Mouse (Mus musculus) ES-E14 (cell line): ENCODE data around the gene Aarsd1. TPM values are rescaled to one million over a fixed set of nuclear protein-coding genes. Genes with fewer than 3 reads are reported as not detected.
"Not testable (repeated sequence)": the region's sequence is repeated elsewhere in the genome, so short reads cannot be mapped to it uniquely, and the experiment has no call there.

Experiments
- DNase-seq: peaks from one replicate; pipeline ENCODE4 v3.0.0-alpha.2; 2013; ENCODE audit warnings: low read depth, low spot score
- H3K27ac ChIP-seq: 2 replicates; pipeline ENCODE4 v1.5.1; 2012; ENCODE audit warnings: low read depth, mild to moderate bottlenecking, low read length, moderate library complexity, mixed read lengths; ENCODE audit not compliant: poor library complexity, insufficient read depth, severe bottlenecking
- H3K36me3 ChIP-seq: 2 replicates; pipeline ENCODE4 v1.6.1; 2012; ENCODE audit warnings: mild to moderate bottlenecking, low read length, moderate library complexity, mixed read lengths; ENCODE audit not compliant: control insufficient read depth, poor library complexity, insufficient read depth, severe bottlenecking
- H3K4me1 ChIP-seq, 2 experiments: fragments of 150-350 bp in 1 of 2; sonication (generic) in 1 of 2; 2 replicates each; pipeline ENCODE4 v1.6.1; 2012; ENCODE audit warnings: low read length in 2 of 2, mild to moderate bottlenecking in 1 of 2, mixed read lengths in 1 of 2; ENCODE audit not compliant: control insufficient read depth in 2 of 2, insufficient read depth in 2 of 2, poor library complexity in 1 of 2
- H3K4me3 ChIP-seq, 2 experiments: fragments of 150-350 bp in 1 of 2; sonication (generic) in 1 of 2; 2 replicates each; pipeline ENCODE4 v1.5.1; 2012; ENCODE audit warnings: low read length in 2 of 2, low read depth in 1 of 2, mild to moderate bottlenecking in 1 of 2, mixed read lengths in 1 of 2; ENCODE audit not compliant: insufficient read depth in 1 of 2, poor library complexity in 1 of 2, severe bottlenecking in 1 of 2
- H3K9ac ChIP-seq: 2 replicates; pipeline ENCODE4 v1.6.1; 2012; ENCODE audit warnings: low read depth, mild to moderate bottlenecking, low read length, mixed read lengths; ENCODE audit not compliant: poor library complexity, insufficient read depth, severe bottlenecking
- H3K9me3 ChIP-seq: fragments of 150-350 bp; sonication (generic); 2 replicates; pipeline ENCODE4 v1.6.1; 2012; ENCODE audit warnings: low read depth, mild to moderate bottlenecking, low read length; ENCODE audit not compliant: control insufficient read depth, insufficient read depth
- CHD2 ChIP-seq: IDR thresholded peaks from 2 replicates; pipeline ENCODE4 v1.6.1; 2014; ENCODE audit warnings: mild to moderate bottlenecking, low read depth, low read length, inconsistent platforms
- HCFC1 ChIP-seq: IDR thresholded peaks from 2 replicates; pipeline ENCODE4 v1.6.1; 2012; ENCODE audit warnings: low read length, inconsistent platforms, borderline replicate concordance; ENCODE audit not compliant: insufficient read depth
- MAFK ChIP-seq: IDR thresholded peaks from 2 replicates; pipeline ENCODE4 v1.6.1; 2014; ENCODE audit warnings: mild to moderate bottlenecking, low read depth, low read length, inconsistent platforms; ENCODE audit not compliant: insufficient read depth
- ZC3H11A ChIP-seq: IDR thresholded peaks from 2 replicates; pipeline ENCODE4 v1.6.1; 2012; ENCODE audit warnings: low read depth, mild to moderate bottlenecking, inconsistent platforms, low read length, borderline replicate concordance
- ZNF384 ChIP-seq: IDR thresholded peaks from 2 replicates; pipeline ENCODE4 v1.6.1; 2012; ENCODE audit warnings: low read depth, low read length, inconsistent platforms
- in situ Hi-C, 2 experiments: fragments of 600-800 bp; cut with MboI; formaldehyde crosslinking; loops; one replicate each; pipeline ENCODE4 v1.15.1; 2025; ENCODE audit warnings: low sequenced_read_pairs in 2 of 2, inconsistent platforms in 1 of 2; ENCODE audit not compliant: unreplicated experiment in 2 of 2
- total RNA-seq: library from RNA; depleted of rRNA; stranded (reverse); fragments of 300-350 nt; gene quantifications from 2 replicates; pipeline ENCODE4 v1.2.3, GENCODE M21; 2012

Gene Aarsd1
- total RNA-seq, 1 experiment: 73.2 TPM

GRCm38 (mm10) chr11:101378926-101379325 is 38.5 kb downstream of the Aarsd1 start:
- in situ Hi-C loops: no loop called here
- no peak for DNase-seq
- Histone ChIP-seq H3K36me3 (no peaks in the 10 kb centered on the region), H3K27ac (no peak overlapping the region), H3K9me3 (no peaks in the 10 kb centered on the region), H3K4me1 (peaks cover 2% of the 10 kb centered on the region in 2 experiments; a peak in 2 of 4 replicates), H3K9ac (no peak overlapping the region), H3K4me3 (no peak overlapping the region)
- no peak for TF ChIP-seq ZC3H11A
- TF ChIP-seq MAFK: no peak
- no peak for TF ChIP-seq ZNF384
- TF ChIP-seq CHD2: no peak
- no peak for TF ChIP-seq HCFC1

- in situ Hi-C loops, H3K9ac ChIP-seq, H3K4me3 ChIP-seq, H3K9me3 ChIP-seq, H3K27ac ChIP-seq, H3K36me3 ChIP-seq, H3K4me1 ChIP-seq, DNase-seq: not testable (repeated sequence)
Observed at GRCm38 (mm10) chr11:101378196-101378595, 39.2 kb downstream of the Aarsd1 start.

DNA sequence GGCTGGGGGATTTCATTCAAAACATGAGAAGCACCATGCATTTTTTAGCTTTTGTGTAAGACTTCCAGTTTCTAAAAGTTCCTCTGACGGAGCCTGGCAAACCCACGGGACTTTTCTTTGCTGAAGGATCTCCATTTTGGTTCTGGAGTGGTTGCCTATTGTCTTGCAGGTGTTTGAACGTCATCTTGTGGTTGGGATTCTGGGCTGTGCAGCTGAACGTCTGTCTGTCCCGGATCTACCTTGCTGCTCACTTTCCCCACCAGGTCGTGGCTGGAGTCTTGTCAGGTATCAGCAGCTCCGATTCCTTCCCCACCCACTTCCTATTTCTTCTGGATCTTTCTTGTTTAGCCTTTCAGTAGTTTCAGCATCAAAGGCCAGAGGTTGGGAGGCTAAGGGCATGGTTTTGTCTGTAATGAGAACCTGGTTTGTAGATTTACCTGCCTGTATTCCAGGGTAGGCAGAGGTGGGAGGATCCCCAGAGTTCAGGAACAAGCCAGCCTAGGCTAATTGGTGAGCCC is 42.9 kb downstream of the Aarsd1 start:
- Histone ChIP-seq H3K4me1 (no peaks in the 10 kb centered on the region), H3K36me3 (no peaks in the 10 kb centered on the region)
- in situ Hi-C loops: no loop called here

DNA sequence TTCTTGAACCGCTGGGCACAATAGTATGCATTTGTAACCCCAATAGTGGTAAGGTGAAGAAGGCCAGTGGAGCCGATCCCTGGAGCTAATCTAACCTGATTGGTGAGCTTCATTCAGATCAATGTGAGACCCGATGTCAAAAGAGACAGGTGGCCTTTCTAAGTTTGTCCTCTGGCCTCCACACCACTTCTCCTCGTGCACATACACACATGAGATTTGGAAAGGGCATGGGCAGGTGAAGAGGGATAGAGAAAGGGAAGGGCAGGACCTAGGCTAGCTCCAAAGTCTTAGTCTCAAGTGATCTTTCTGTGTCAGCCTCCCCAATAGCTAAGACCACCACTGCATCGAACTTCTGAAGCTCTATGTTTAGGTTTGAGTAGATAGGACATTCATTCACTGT is 47.3 kb downstream of the Aarsd1 start:
- Histone ChIP-seq H3K9me3 (no peaks in the 10 kb centered on the region), H3K9ac (no peak overlapping the region), H3K27ac (no peak overlapping the region), H3K36me3 (no peaks in the 10 kb centered on the region), H3K4me1 (no peaks in the 10 kb centered on the region), H3K4me3 (no peak overlapping the region)
- no peak for DNase-seq
- TF ChIP-seq MAFK: no peak
- TF ChIP-seq CHD2: no peak
- TF ChIP-seq ZNF384: no peak
- no peak for TF ChIP-seq ZC3H11A
- no peak for TF ChIP-seq HCFC1
- in situ Hi-C loops: no loop called here

More for the DNA sequence above, 42.9 kb downstream of the Aarsd1 start:
- H3K4me3 ChIP-seq: no peak overlapping the region
- no peak overlapping the region for H3K9ac ChIP-seq
- H3K27ac ChIP-seq: no peak overlapping the region
- H3K9me3 ChIP-seq: no peaks in the 10 kb centered on the region
- no peak for TF ChIP-seq ZC3H11A
- no peak for TF ChIP-seq CHD2
- TF ChIP-seq HCFC1: no peak
- TF ChIP-seq ZNF384: no peak
- no peak for TF ChIP-seq MAFK
- no peak for DNase-seq

GRCm38 (mm10) chr11:101367326-101367935 is 50.0 kb downstream of the Aarsd1 start, which contains the start of gene G6pc:
Gene G6pc, plus strand, starts transcription at chr11:101367561.
- H3K4me1 ChIP-seq: no peaks in the 10 kb centered on the region
- H3K36me3 ChIP-seq: no peaks in the 10 kb centered on the region
- no peak within 1 kb of the TSS for H3K27ac ChIP-seq
- in situ Hi-C loops: no loop called here
- no peak for DNase-seq
- no peaks in the 10 kb centered on the region for H3K9me3 ChIP-seq
- no peak within 1 kb of the TSS for H3K9ac ChIP-seq
- no peak within 1 kb of the TSS for H3K4me3 ChIP-seq
- TF ChIP-seq ZNF384: no peak
- TF ChIP-seq ZC3H11A: no peak
- TF ChIP-seq MAFK: no peak
- TF ChIP-seq CHD2: no peak
- TF ChIP-seq HCFC1: no peak
